Mouse (Mus musculus): ENCODE data around the gene Kif23. TPM values are rescaled to one million over a fixed set of nuclear protein-coding genes. Genes with fewer than 3 reads are reported as not detected.

Kif23 gene
- 23.1 and 26.4 TPM in 2 replicates for polyA plus RNA-seq (2012; rRNA removed)

DNA sequence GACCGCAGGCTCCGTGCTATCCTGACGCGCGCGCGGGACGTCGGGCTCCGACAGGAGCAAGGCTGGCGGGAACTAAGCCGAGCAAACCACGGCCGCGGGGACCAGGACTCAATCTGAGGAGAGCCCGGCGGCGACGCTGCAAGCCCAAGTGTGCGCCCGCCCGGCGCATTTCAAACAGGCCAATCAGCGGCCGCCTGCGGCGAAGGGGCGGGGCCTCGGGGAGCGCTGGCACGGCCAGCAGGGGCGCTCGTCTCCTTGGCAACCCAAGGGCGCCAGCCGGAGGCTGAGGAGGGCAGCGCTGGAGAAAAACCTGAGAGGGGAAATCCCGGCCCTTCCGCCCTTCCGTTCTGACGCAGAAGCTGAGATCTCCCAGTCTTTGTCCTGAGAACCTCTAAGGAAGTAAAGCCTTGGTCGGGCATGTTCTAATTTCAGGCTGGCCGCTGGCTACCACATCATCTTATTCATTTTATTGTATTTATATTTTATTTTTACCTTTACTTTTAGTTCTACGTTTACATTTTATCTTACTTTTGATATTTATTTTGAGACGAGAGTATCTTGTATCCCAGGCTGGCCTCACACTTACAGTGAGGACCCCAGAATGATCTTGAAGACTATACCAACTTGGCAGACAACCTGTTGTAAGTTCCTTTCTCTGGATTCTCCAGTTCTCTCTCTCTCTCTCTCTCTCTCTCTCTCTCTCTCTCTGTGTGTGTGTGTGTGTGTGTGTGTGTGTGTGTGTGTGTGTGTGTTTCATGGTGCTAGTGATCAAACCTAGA is at the start of gene Kif23:
Gene Kif23, minus strand, starts transcription at position 152 of the 779 bp plus-strand sequence.
- TF ChIP-seq CTCF (IDR thresholded peaks at IDR 0.05; ENCODE audit: borderline replicate concordance, extremely low read depth, insufficient read depth, insufficient read length) (peak; percentile 76), POLR2A (IDR thresholded peaks at IDR 0.05; ENCODE audit: borderline replicate concordance, extremely low read depth, insufficient read depth, insufficient read length, poor library complexity, severe bottlenecking) (peak; percentile 42; the same call in 1 of the 2 replicates)
- DNase-seq (ENCODE audit: low read depth) = peak; percentile 98

GRCm38 (mm10) chr9:61991158-61991557 is 44.6 kb upstream of the Kif23 start:
- TF ChIP-seq POLR2A (IDR thresholded peaks at IDR 0.05; ENCODE audit: borderline replicate concordance, extremely low read depth, insufficient read depth, insufficient read length, poor library complexity, severe bottlenecking) = no peak
- no peak for TF ChIP-seq CTCF (IDR thresholded peaks at IDR 0.05; ENCODE audit: borderline replicate concordance, extremely low read depth, insufficient read depth, insufficient read length)
- DNase-seq (ENCODE audit: low read depth) = no peak

GRCm38 (mm10) chr9:61990738-61991137 is 44.2 kb upstream of the Kif23 start:
- TF ChIP-seq POLR2A (IDR thresholded peaks at IDR 0.05; ENCODE audit: borderline replicate concordance, extremely low read depth, insufficient read depth, insufficient read length, poor library complexity, severe bottlenecking) (no peak), CTCF (IDR thresholded peaks at IDR 0.05; ENCODE audit: borderline replicate concordance, extremely low read depth, insufficient read depth, insufficient read length) (no peak)
- no peak for DNase-seq (ENCODE audit: low read depth)

- TF ChIP-seq CTCF (IDR thresholded peaks at IDR 0.05; ENCODE audit: borderline replicate concordance, extremely low read depth, insufficient read depth, insufficient read length) (no peak), POLR2A (IDR thresholded peaks at IDR 0.05; ENCODE audit: borderline replicate concordance, extremely low read depth, insufficient read depth, insufficient read length, poor library complexity, severe bottlenecking) (no peak)
- DNase-seq (ENCODE audit: low read depth) = no peak
These were observed 39.5 kb upstream of the Kif23 start for GRCm38 (mm10) chr9:61986055-61986454.

DNA sequence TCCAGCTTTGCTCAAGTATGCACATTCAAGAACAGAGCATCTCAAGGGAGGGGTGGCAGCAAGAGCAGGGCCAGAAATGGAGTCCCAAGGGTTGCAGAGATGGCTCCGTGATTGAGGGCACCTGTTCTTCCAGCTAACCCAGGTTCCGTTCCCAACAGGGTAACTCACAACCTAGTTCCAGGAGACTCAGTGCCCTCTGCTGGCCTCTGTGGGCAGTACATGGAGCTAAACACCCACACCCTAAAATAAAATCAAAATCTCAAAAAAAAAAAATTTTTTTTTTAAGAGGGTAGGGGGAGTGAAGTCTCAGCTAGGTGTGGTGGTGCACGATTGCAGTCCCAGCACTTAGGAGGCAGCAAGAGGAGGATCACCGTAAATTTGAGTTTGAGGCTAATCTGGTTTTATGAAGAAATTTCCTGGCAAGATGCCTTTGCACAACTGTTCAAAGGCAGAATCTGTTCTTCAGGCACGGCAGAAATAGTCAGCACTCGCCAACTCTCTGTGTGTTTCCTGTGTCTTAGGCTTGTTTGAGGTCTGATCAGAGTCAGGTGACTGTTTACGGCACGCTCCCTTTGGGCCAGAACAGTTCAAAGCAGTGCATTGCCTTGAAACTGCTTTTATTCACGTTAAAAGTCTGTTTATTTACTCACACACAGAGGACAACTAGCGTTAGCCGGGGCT is 38.7 kb upstream of the Kif23 start:
- DNase-seq (ENCODE audit: low read depth) = peak; percentile 49
- TF ChIP-seq CTCF (IDR thresholded peaks at IDR 0.05; ENCODE audit: borderline replicate concordance, extremely low read depth, insufficient read depth, insufficient read length) = peak; percentile 72; the same call in 1 of the 2 replicates
- no peak for TF ChIP-seq POLR2A (IDR thresholded peaks at IDR 0.05; ENCODE audit: borderline replicate concordance, extremely low read depth, insufficient read depth, insufficient read length, poor library complexity, severe bottlenecking)

DNA sequence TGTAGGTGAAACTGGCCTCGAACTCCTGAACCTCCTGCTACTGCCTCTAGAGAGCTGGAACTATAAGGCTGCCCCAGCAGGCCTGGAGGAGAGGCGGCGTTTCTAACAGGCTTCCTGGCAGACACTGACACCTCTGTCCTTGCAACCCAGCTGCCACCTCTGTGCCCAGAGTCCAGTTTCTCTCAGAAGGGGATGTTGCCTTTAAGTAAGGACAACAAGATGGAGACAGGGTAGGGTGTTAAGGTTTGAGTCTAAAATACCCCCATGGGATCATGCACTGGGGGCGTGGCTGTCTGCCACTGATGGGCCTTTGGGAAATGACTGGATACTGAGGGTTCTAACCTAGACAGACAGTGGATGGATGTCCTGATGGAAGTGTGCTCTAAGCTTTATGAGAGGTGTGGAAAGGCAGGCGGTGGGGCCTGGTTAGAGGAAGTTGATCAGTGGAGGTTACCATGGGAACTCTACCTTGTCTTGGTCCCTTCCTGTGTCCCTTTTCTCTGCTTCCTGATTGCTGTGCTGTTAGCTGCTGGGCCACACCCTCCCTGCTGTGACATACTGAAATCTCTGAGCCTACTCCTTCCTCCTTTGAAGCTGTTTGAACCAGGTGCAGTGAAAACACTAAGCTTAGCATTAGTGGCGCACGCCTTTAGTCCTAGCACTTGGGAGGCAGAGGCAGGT is 36.5 kb upstream of the Kif23 start:
- TF ChIP-seq CTCF (IDR thresholded peaks at IDR 0.05; ENCODE audit: borderline replicate concordance, extremely low read depth, insufficient read depth, insufficient read length) = no peak
- DNase-seq (ENCODE audit: low read depth) = no peak

- DNase-seq (ENCODE audit: low read depth) = no peak
- no peak for TF ChIP-seq CTCF (IDR thresholded peaks at IDR 0.05; ENCODE audit: borderline replicate concordance, extremely low read depth, insufficient read depth, insufficient read length)
- no peak for TF ChIP-seq POLR2A (IDR thresholded peaks at IDR 0.05; ENCODE audit: borderline replicate concordance, extremely low read depth, insufficient read depth, insufficient read length, poor library complexity, severe bottlenecking)
These were observed 35.3 kb upstream of the Kif23 start for GRCm38 (mm10) chr9:61981876-61982275.

- no peak for TF ChIP-seq CTCF (IDR thresholded peaks at IDR 0.05; ENCODE audit: borderline replicate concordance, extremely low read depth, insufficient read depth, insufficient read length)
- no peak for TF ChIP-seq POLR2A (IDR thresholded peaks at IDR 0.05; ENCODE audit: borderline replicate concordance, extremely low read depth, insufficient read depth, insufficient read length, poor library complexity, severe bottlenecking)
- no peak for DNase-seq (ENCODE audit: low read depth)
These were observed 33.4 kb upstream of the Kif23 start for GRCm38 (mm10) chr9:61979983-61980382.

GRCm38 (mm10) chr9:61977258-61977945 is 30.8 kb upstream of the Kif23 start:
- DNase-seq (ENCODE audit: low read depth) = no peak
- no peak for TF ChIP-seq CTCF (IDR thresholded peaks at IDR 0.05; ENCODE audit: borderline replicate concordance, extremely low read depth, insufficient read depth, insufficient read length)
- TF ChIP-seq POLR2A (IDR thresholded peaks at IDR 0.05; ENCODE audit: borderline replicate concordance, extremely low read depth, insufficient read depth, insufficient read length, poor library complexity, severe bottlenecking) = no peak

- no peak for DNase-seq (ENCODE audit: low read depth)
- TF ChIP-seq CTCF (IDR thresholded peaks at IDR 0.05; ENCODE audit: borderline replicate concordance, extremely low read depth, insufficient read depth, insufficient read length) = no peak
- no peak for TF ChIP-seq POLR2A (IDR thresholded peaks at IDR 0.05; ENCODE audit: borderline replicate concordance, extremely low read depth, insufficient read depth, insufficient read length, poor library complexity, severe bottlenecking)
These were observed 25.5 kb upstream of the Kif23 start for GRCm38 (mm10) chr9:61972031-61972430.

DNA sequence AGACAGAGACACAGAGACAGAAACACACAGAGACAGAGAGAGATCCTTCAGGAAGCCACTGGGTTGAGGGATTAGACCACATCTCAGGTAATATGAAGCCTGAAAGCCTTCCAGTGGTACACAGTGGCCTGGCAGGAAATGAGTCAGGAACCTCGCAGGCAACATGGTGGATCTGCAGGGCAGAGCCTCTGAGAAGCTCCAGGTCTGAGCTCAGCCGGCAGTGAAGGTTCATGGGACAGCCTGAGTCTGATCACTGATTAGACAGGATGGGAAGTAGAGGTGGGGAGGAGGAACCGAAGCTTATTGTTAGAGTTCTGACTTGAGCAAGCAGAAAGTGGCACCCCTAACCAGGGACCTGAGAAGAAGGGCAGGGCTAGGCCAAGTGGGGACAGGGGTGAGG is 24.5 kb upstream of the Kif23 start:
- no peak for DNase-seq (ENCODE audit: low read depth)
- no peak for TF ChIP-seq CTCF (IDR thresholded peaks at IDR 0.05; ENCODE audit: borderline replicate concordance, extremely low read depth, insufficient read depth, insufficient read length)
- no peak for TF ChIP-seq POLR2A (IDR thresholded peaks at IDR 0.05; ENCODE audit: borderline replicate concordance, extremely low read depth, insufficient read depth, insufficient read length, poor library complexity, severe bottlenecking)

Measured in brain, embryonic 14.5 days (tissue).